Mouse (Mus musculus) spleen, adult 10 weeks (tissue): ENCODE data around the gene Apol7e. TPM values are rescaled to one million over a fixed set of nuclear protein-coding genes. Genes with fewer than 3 reads are reported as not detected.

Experiments
- polyA plus RNA-seq: library from polyadenylated mRNA; stranded (reverse); fragments of 350-450 nt; fragmentation: Illumina TruSeq; extraction: RNeasy Lipid Tissue Mini Kit (QIAGEN cat#74804); gene quantifications from one replicate; pipeline ENCODE4 v1.2.3, GENCODE M21; 2015; ENCODE audit warnings: low replicate concordance; ENCODE audit not compliant: insufficient read depth

The Apol7e gene
- 42.7 TPM for polyA plus RNA-seq

GRCm38 (mm10) chr15:77698656-77699055 lies at the start of gene Apol7e:
Apol7e (plus strand) TSS chr15:77698857.

DNA sequence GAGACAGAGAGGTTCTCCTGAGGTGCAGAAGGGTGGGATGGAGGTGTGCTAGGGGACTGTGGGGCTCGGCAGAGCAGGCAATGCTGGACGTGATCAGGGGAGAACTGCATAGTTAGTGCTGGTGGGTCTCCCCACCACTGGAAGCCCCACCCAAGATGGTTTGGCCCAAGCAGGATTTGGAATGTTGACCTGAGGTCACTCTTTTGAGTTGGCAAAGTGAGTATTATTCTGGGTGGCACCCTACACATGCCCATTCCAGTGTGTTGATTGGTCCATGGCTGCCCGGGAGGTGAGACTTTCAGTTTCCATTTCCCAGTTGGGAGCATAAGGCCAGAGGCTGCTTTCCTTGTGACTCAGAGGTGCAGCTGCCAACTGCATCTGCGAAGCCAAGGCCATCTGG lies 30.1 kb downstream of the Apol7e start, which contains the start of gene Apol9b:
Apol9b (plus strand) TSS at position 301 of the 400 bp plus-strand sequence.

DNA sequence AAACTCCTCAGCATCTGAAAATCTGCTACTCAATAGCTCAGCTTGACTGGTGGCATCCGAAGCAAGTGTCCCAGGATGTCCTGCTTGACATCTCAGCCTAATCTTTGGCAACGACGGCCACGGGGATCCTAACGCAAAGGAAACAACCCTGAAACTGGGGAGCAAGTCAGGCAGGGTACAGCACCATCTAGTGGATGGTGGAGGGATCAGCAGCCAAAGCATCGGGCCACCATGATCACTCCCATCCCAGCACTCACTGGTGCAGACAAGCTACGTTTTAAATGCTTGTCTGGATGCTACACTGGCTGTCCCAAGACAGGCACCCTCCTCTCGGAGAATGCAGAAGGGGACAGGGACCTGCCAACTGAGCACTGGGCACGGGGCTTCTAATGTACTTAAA lies 58.2 kb downstream of the Apol7e start, which contains the start of gene Apol8:
Apol8 (minus strand) TSS at position 156 of the 400 bp plus-strand sequence.

Other genes with a start within 250 kb of the Apol7e start
- 0.23 TPM for gene Apol10a, start 221.8 kb upstream of the Apol7e start, polyA plus RNA-seq
- 0.37 TPM for gene Apol11a, start 190.6 kb upstream of the Apol7e start, polyA plus RNA-seq
- gene Apol7c, start 165.5 kb upstream of the Apol7e start, polyA plus RNA-seq, result 121 TPM
- gene 1700025B11Rik, start 137.0 kb upstream of the Apol7e start, polyA plus RNA-seq, result not detected
- 7.3 TPM for gene Apol10b, start 102.7 kb upstream of the Apol7e start, polyA plus RNA-seq
- gene Gm36245, start 99.6 kb upstream of the Apol7e start, polyA plus RNA-seq, result not detected
- 19.8 TPM for gene Apol11b, start 55.6 kb upstream of the Apol7e start, polyA plus RNA-seq
- gene Apol9b, start 30.2 kb downstream of the Apol7e start, polyA plus RNA-seq, result 1.7 TPM
- gene Apol8, start 58.1 kb downstream of the Apol7e start, polyA plus RNA-seq, result 4.1 TPM
- 209 TPM for gene Myh9, start 143.3 kb downstream of the Apol7e start, polyA plus RNA-seq
- 63.1 TPM for gene Txn2, start 230.1 kb downstream of the Apol7e start, polyA plus RNA-seq